Mouse (Mus musculus): ENCODE measurements around the gene Ldhb. TPM values are rescaled to one million over a fixed set of nuclear protein-coding genes. Genes with fewer than 3 reads are reported as not detected.
"Not testable (repeated sequence)": the region's sequence is repeated elsewhere in the genome, so short reads cannot be mapped to it uniquely, and the experiment has no call there.

Ldhb gene
- polyA plus RNA-seq, 1 experiment from 2014 or later: 366 TPM

- Histone ChIP-seq H3K27me3 (ENCODE audit: insufficient read depth, poor library complexity, severe bottlenecking) (peaks cover 52% of the 10 kb centered on the region), H3K4me1 (replicated peaks) (peaks cover 69% of the 10 kb centered on the region), H3K4me3 (peak overlapping the region; percentile 73), H3K27ac (peak overlapping the region; percentile 90), H3K36me3 (peaks cover 26% of the 10 kb centered on the region), H3K9me3 (no peaks in the 10 kb centered on the region)
- no peak for DNase-seq (ENCODE audit: low spot score)
- under 1% methylated on average over 30 of the region's 30 CpGs for WGBS
These were observed 548 bp downstream of the Ldhb start for GRCm38 (mm10) chr6:142507033-142507784.

GRCm38 (mm10) chr6:142506338-142507032, 1.3 kb downstream of the Ldhb start:
- H3K9me3 ChIP-seq: no peaks in the 10 kb centered on the region
- 8% methylated on average over 10 of the region's 10 CpGs for WGBS
- H3K36me3 ChIP-seq: peaks cover 34% of the 10 kb centered on the region
- peaks cover 46% of the 10 kb centered on the region for H3K27me3 ChIP-seq (ENCODE audit: insufficient read depth, poor library complexity, severe bottlenecking)
- DNase-seq (ENCODE audit: low spot score): no peak
- peaks cover 63% of the 10 kb centered on the region for H3K4me1 ChIP-seq (replicated peaks)
- peak overlapping the region; percentile 73 for H3K4me3 ChIP-seq
- H3K27ac ChIP-seq: peak overlapping the region; percentile 90

- Histone ChIP-seq H3K27ac (peak overlapping the region; percentile 71; the same call in 1 of the 2 replicates), H3K27me3 (ENCODE audit: insufficient read depth, poor library complexity, severe bottlenecking) (peaks cover 18% of the 10 kb centered on the region), H3K9me3 (no peaks in the 10 kb centered on the region), H3K4me1 (replicated peaks) (peaks cover 37% of the 10 kb centered on the region), H3K4me3 (peak overlapping the region; percentile 9; the same call in 1 of the 2 replicates), H3K36me3 (peaks cover 59% of the 10 kb centered on the region)
- no peak for DNase-seq (ENCODE audit: low spot score)
- 75% methylated on average over 8 of the region's 8 CpGs for WGBS
These were observed 4.2 kb downstream of the Ldhb start for GRCm38 (mm10) chr6:142503601-142504000.

GRCm38 (mm10) chr6:142502519-142503125, 5.1 kb downstream of the Ldhb start:
- Histone ChIP-seq H3K9me3 (no peaks in the 10 kb centered on the region), H3K27me3 (ENCODE audit: insufficient read depth, poor library complexity, severe bottlenecking) (peaks cover 18% of the 10 kb centered on the region), H3K27ac (no peak overlapping the region), H3K4me3 (no peak overlapping the region), H3K36me3 (peaks cover 69% of the 10 kb centered on the region), H3K4me1 (replicated peaks) (peaks cover 28% of the 10 kb centered on the region)
- no peak for DNase-seq (ENCODE audit: low spot score)
- 90% methylated on average over 10 of the region's 10 CpGs for WGBS

GRCm38 (mm10) chr6:142490114-142490513, 17.6 kb downstream of the Ldhb start:
- not testable (repeated sequence) for DNase-seq (ENCODE audit: low spot score); H3K4me1 ChIP-seq (replicated peaks); H3K4me3 ChIP-seq; H3K27ac ChIP-seq; H3K9me3 ChIP-seq; H3K27me3 ChIP-seq (ENCODE audit: insufficient read depth, poor library complexity, severe bottlenecking)
- 95% methylated on average over 6 of the region's 6 CpGs for WGBS
- peaks cover 70% of the 10 kb centered on the region for H3K36me3 ChIP-seq

- H3K27me3 ChIP-seq (ENCODE audit: insufficient read depth, poor library complexity, severe bottlenecking): no peaks in the 10 kb centered on the region
- H3K27ac ChIP-seq: no peak overlapping the region
- no peaks in the 10 kb centered on the region for H3K4me1 ChIP-seq (replicated peaks)
- DNase-seq (ENCODE audit: low spot score): no peak
- no peaks in the 10 kb centered on the region for H3K9me3 ChIP-seq
- H3K36me3 ChIP-seq: peaks cover 46% of the 10 kb centered on the region
- 92% methylated on average over 9 of the region's 9 CpGs for WGBS
- H3K4me3 ChIP-seq: no peak overlapping the region
These were observed 20.1 kb downstream of the Ldhb start for GRCm38 (mm10) chr6:142487638-142488037.

DNA sequence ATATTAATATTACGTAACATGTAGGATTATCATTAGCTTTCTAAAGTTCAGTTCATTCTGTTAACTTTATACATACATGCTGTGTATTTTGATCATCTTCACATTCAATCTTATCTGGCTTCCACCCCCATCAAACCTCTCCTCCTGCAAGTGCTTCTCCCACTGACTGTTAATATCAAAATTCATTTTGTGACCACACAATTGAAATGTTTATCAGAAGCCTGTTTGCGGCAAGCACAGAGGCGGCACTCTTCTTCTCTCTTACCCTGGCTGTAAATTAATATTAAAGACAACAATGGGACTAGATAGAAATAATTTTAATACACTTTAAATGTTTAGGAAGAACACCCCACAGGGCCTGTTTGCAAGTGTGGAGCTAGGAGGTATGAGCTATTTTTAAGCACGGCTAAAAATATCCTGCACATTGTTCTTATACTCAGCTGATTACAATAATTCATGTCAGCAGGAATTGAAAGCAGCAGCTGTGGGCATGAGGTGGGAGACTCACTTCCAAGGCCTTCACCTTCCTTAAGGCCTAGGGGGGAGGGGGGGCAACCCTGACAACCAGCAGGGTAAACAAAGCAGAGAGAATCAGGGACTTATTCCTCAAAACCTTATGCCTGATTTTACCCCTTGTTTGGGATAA, 22.2 kb downstream of the Ldhb start:
- Histone ChIP-seq H3K27me3 (ENCODE audit: insufficient read depth, poor library complexity, severe bottlenecking) (no peaks in the 10 kb centered on the region), H3K4me3 (no peak overlapping the region)
- no peak for DNase-seq (ENCODE audit: low spot score)

DNA sequence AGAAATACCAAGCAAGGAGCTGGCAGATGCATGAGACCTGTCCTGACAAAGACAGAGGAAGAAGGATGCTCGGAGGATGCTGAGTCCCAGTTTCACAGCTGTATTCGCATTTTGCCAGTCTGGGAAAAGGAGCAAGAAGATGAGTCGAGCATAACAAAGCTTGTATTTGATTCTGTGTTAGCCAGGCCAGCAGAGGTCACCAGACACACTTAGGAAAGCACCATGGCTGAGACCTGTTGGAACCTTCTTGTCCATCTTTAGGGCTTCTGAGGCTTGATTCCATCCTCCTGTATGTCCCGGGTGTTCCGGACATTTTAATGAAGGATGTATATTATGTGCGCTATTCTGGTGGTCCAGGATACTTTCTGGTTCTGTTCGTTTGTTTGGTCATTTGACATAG, 30.5 kb downstream of the Ldhb start:
- no peak for DNase-seq (ENCODE audit: low spot score)
- WGBS: 81% methylated on average over 7 of the region's 7 CpGs
- Histone ChIP-seq H3K4me1 (replicated peaks) (no peaks in the 10 kb centered on the region), H3K4me3 (no peak overlapping the region), H3K27ac (no peak overlapping the region), H3K36me3 (no peaks in the 10 kb centered on the region), H3K9me3 (no peaks in the 10 kb centered on the region), H3K27me3 (ENCODE audit: insufficient read depth, poor library complexity, severe bottlenecking) (no peaks in the 10 kb centered on the region)

More for the DNA sequence above, 22.2 kb downstream of the Ldhb start:
- no peak overlapping the region for H3K27ac ChIP-seq
- H3K9me3 ChIP-seq: no peaks in the 10 kb centered on the region
- 94% methylated on average over 4 of the region's 4 CpGs for WGBS
- peaks cover 27% of the 10 kb centered on the region for H3K36me3 ChIP-seq
- no peaks in the 10 kb centered on the region for H3K4me1 ChIP-seq (replicated peaks)

DNA sequence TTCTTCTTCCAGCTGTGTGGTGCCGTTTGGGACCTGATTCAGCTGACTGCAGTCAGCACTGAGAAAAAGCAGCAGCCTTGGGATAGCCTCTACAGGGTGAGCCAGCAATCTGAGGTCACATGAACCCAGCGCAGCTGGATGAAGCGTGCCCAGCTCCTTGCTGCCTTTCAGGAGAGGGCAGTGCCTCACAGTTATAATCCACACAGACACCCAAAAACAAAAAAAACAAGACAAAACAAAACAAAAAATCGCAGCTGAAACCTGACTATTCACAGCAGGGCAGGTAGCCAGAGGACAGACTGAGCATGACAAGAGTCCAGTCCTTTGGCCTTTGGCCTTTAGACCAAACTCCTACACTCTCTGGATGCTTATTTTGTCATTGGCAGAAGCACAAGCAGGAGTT, 35.0 kb downstream of the Ldhb start, which contains the start of gene Gys2:
Gys2 (minus strand) TSS at position 309 of the 403 bp plus-strand sequence.
- H3K9me3 ChIP-seq: no peaks in the 10 kb centered on the region
- no peak for DNase-seq (ENCODE audit: low spot score)
- H3K27ac ChIP-seq: no peak within 1 kb of the TSS
- H3K4me1 ChIP-seq (replicated peaks): no peaks in the 10 kb centered on the region
- H3K36me3 ChIP-seq: no peaks in the 10 kb centered on the region
- no peak within 1 kb of the TSS for H3K4me3 ChIP-seq
- H3K27me3 ChIP-seq (ENCODE audit: insufficient read depth, poor library complexity, severe bottlenecking): no peaks in the 10 kb centered on the region
- 56% methylated on average over 4 of the region's 4 CpGs for WGBS

DNA sequence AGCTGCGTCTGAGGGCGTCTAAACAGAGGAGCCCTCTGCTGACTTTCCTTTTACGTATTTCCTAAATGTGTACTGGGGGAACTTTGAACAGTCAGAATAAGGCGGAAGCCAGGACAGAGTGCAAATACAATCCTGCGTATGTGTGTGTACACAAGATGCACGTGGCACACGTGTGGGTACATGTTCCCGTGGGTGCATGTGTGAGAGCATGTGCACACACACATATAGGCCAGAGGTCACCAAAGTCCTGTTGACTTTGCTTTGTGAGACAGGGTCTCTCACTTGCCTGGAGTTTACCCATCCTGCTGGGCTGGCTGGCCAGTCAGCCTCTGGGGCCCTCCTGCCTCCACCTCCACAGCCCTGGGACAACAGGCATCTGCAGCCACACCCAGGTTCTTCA, 36.6 kb downstream of the Ldhb start:
- Histone ChIP-seq H3K36me3 (no peaks in the 10 kb centered on the region), H3K4me1 (replicated peaks) (no peaks in the 10 kb centered on the region), H3K27me3 (ENCODE audit: insufficient read depth, poor library complexity, severe bottlenecking) (no peaks in the 10 kb centered on the region), H3K4me3 (no peak overlapping the region), H3K27ac (no peak overlapping the region), H3K9me3 (no peaks in the 10 kb centered on the region)
- DNase-seq (ENCODE audit: low spot score): no peak
- WGBS: 86% methylated on average over 8 of the region's 8 CpGs

DNA sequence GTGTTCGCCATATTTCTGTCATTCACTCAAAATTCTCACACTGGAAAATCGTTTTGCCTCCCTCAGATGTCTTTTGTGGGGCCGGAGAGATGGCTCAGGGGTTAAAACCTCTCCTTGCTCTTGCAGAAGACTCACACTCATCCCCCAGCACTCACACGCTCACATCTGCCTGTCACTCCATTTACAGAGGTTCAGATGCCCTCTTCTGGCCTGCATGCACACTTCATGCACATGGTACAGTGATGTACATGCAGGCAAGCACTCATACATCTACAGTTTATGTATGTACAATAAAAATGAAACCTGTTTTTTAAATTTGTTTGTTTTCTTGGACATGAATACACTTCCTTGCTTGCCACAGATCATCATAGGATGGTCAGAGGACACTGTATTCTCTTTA, 38.2 kb downstream of the Ldhb start:
- 0 out of 2 replicates have a peak, but pooled peaks cover under 1% of the 10 kb centered on the region for H3K4me1 ChIP-seq (replicated peaks)
- no peaks in the 10 kb centered on the region for H3K9me3 ChIP-seq
- H3K27me3 ChIP-seq (ENCODE audit: insufficient read depth, poor library complexity, severe bottlenecking): no peaks in the 10 kb centered on the region
- peak; percentile 15 for DNase-seq (ENCODE audit: low spot score)
- 72% methylated on average over 4 of the region's 4 CpGs for WGBS
- no peak overlapping the region for H3K27ac ChIP-seq
- H3K36me3 ChIP-seq: no peaks in the 10 kb centered on the region
- no peak overlapping the region for H3K4me3 ChIP-seq

GRCm38 (mm10) chr6:142462194-142462593, 45.6 kb downstream of the Ldhb start:
- Histone ChIP-seq H3K27me3 (ENCODE audit: insufficient read depth, poor library complexity, severe bottlenecking) (no peaks in the 10 kb centered on the region), H3K4me3 (no peak overlapping the region), H3K36me3 (no peaks in the 10 kb centered on the region), H3K4me1 (replicated peaks) (peaks cover 16% of the 10 kb centered on the region; the same call in 1 of the 2 replicates), H3K9me3 (no peaks in the 10 kb centered on the region), H3K27ac (no peak overlapping the region)
- no peak for DNase-seq (ENCODE audit: low spot score)
- 72% methylated on average over 6 of the region's 6 CpGs for WGBS

Data from hindbrain, embryonic 10.5 days (tissue).